Mouse (Mus musculus): ENCODE measurements around the gene Ncor2.

Gene Ncor2

DNA sequence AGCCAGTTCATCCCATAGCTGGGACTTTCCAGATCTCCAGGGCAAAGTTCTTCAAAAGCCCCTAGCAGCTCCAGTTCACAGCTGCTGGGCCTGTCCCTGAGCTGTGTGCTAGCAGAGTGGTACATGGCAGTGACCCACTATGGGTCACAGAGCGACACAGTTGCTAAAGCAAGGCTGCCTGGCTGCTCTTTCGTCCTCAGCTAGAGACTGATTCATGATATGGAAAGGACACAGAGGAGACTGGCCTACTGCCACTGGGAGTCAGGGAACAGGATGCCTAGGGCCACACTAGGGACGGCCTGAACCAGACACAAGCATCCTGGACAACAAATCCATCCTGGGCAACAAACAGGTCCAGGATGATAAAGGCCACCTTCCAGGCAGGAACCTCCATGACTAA is 53.8 kb downstream of the Ncor2 start:
- peak; percentile 54 for DNase-seq

DNA sequence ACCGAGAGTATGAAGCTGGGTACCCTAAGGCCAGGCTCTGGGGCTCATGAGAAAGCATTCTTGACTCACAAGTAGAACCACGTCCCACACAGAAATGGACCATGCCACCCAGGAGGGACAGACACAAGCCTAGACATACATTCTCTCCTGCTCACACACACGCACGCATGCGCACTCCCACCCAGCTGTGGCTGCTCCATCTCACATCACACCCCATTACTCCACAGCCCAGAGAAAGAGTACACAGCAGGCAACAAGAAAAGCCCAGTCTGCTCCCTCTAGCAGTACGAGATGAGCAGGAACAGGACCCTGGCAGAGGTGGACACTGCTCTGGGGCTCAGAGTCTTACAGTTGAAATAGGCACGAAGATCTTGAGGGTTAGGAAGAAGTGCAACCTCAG is 55.0 kb downstream of the Ncor2 start:
- no peak for DNase-seq

DNA sequence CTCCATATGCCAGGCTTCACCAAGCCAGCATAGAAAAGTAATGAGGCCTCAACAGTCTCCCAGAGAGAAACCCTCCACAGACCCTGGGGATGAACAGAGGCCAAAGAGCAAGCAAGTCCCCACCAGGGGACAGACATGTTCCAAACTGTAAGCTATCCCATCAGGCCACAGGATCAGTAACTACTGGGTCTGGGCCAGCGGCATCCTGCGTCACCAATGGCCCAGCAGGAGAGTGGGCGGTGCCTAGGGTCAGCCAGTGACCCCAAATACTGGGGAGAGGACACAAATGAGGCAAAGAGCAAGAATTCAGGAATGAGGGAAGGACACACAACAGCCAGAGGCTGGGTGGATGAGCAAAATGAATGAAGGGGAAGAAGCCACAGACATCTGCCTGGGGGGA is 55.8 kb downstream of the Ncor2 start:
- DNase-seq = peak; percentile 78

GRCm38 (mm10) chr5:125122546-125122945 is 56.5 kb downstream of the Ncor2 start:
- DNase-seq = no peak

- no peak for DNase-seq
Observed at GRCm38 (mm10) chr5:125122049-125122448, 57.0 kb downstream of the Ncor2 start.

GRCm38 (mm10) chr5:125120517-125121303 is 58.3 kb downstream of the Ncor2 start:
- DNase-seq = no peak

- no peak for DNase-seq
Observed at GRCm38 (mm10) chr5:125117238-125117637, 61.8 kb downstream of the Ncor2 start.

- DNase-seq = no peak
Observed at GRCm38 (mm10) chr5:125113029-125113428, 66.0 kb downstream of the Ncor2 start.

GRCm38 (mm10) chr5:125112588-125112987 is 66.4 kb downstream of the Ncor2 start:
- DNase-seq = no peak

GRCm38 (mm10) chr5:125111137-125111536 is 67.9 kb downstream of the Ncor2 start:
- peak; percentile 42 for DNase-seq

DNA sequence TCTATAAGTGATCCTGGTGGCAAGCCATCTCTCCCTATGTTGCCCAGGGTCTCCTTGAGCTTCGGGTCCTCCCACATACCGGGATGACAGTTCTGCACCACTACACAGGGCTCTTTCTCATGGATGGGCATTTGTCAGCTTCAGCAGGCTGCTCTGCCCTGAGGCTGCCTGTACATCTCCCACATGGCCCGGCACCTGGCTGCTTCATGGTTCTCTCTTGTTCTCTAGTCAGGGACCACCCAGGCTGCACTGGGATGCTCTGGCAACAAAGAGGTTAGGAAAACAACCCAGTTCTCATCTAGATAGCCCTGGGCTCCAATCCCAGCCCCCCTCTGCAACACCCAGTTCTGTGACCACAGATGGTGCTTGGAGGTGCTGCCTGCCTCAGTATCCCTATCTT is 68.3 kb downstream of the Ncor2 start:
- DNase-seq = no peak

GRCm38 (mm10) chr5:125110196-125110595 is 68.8 kb downstream of the Ncor2 start:
- no peak for DNase-seq

- peak; percentile 79 for DNase-seq
Observed at GRCm38 (mm10) chr5:125107011-125107651, 71.9 kb downstream of the Ncor2 start.

GRCm38 (mm10) chr5:125106191-125106590 is 72.8 kb downstream of the Ncor2 start:
- peak; percentile 49 for DNase-seq

DNA sequence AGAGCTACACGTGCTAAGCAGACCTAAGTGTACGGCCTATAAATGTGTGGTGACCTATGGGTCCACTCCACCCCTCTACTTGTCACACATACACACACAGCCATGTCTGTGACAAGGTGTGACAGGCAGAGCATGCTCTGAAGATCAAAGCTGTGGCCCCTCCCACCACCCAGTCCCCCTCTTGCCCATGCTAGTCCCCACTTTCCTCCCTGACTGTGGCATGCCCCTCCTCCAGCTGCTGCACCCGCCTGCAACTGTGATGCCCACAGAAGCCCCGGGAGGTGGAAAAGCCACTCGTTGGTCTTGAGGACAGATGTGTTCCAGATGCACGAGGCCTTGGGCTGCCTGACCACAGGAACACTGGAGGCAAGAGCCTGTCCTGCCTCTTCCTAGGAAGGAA is 74.2 kb downstream of the Ncor2 start:
- no peak for DNase-seq

DNA sequence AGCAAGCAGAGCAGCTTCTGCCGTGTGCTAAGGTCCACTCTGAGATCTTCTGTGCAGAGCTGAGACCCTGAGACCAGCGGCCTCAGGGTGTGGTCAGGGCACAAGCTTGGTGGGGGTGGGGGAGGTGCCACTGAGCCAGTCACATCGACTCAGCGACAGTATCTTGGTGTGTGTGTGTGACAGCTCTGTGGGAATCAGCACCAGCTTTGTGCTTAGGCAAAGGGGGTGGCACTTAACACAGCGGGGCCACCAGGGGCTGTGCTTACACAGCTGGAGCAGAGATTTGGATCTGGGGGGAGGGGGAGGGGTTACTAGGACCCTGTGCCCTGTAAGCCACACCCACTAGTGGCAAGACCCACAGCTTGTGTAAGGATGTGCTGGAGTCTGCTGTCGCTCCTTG is 75.6 kb downstream of the Ncor2 start:
- DNase-seq = no peak

GRCm38 (mm10) chr5:125102907-125103306 is 76.1 kb downstream of the Ncor2 start:
- DNase-seq = no peak

DNA sequence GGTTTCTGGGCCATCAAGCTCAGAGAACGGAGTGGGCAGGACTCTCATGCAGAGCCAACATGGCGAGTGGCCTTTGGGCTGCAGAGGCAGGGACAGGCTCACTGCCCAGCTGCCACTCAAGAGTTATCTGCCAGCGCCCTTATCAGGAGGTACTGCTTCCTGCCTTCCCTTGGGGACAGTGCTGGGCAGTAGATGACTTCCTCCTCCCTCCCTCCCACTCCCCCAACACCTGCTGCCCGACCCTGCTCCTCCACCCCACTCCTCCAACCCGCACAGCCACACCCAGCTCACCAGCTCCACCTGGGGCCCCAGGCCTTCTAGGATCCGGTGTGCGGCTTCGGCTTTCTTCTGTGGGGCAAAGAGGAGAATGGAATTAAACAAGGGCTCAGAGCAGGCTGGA is 76.7 kb downstream of the Ncor2 start:
- DNase-seq = no peak

GRCm38 (mm10) chr5:125099785-125100350 is 79.2 kb downstream of the Ncor2 start:
- no peak for DNase-seq

DNA sequence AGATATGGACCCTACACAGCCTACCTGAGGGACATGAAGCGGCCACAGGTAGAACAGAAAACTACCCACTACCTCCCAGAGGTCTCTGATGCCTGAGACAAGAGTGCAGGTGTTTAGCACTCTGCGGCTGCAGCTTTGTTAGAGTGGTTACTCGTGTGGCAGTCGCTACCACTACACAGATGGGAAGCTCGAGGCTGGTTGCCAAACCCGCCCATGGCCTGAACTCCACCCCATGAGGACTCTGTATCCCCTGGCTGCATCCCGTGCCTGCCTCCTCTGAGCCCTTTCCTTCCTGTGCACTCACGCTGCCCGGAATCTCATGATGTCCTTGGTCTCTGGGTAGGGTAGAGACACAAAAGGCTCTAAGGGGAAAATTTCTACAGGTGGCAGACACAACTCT is 80.3 kb downstream of the Ncor2 start:
- DNase-seq = no peak

- no peak for DNase-seq
Observed at GRCm38 (mm10) chr5:125096368-125096767, 82.7 kb downstream of the Ncor2 start.

DNA sequence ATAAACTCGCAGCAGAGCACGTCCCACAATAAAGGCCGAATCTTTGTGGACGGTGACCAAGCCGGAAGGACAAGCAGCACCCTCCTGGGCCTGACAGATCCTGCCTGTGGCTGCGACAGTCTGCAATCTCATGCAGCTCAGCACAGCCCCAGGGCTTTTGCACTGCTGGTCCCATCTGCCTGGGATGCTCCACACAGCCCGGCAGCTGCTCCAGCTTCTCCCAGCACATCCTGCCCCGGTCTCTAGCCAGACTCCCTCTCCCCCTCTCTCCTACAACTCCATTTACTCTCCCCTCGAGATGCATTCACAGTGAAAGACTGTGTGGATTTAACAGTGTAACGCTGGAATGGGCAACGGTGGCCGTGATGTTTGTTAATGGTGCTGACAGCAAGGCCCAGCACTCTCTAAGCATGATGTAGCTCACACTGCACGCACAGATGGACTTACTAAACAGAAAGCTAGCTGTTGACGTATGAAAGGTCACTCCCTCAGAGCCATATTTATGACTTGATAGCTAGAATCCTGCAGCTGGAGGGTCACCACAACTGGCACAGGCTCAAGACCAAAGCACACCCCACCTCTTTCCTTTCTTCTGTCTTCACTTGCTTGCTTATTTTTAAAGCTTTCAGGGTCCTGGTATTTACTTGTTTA is 83.4 kb downstream of the Ncor2 start:
- DNase-seq = no peak

DNA sequence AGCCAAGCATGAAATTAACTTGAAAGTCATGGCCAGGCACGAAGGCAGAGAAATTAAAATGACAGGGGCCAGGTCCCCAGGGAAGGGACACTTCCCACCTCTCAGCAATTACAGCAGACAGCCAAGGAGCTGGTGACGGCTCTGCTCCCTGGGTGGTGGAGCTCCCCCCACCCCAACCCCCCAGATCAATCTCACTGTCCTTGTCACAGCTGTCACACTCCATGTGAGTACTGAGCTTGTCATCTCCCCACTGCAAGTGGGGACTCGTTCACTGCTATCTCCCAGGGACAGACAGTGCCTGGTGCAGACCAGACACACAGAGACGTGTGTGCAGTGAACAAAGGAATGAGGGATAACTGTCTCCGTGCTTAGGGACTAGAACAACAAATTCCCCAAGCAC is 85.2 kb downstream of the Ncor2 start:
- DNase-seq = no peak

- DNase-seq = no peak
Observed at GRCm38 (mm10) chr5:125088076-125088475, 90.9 kb downstream of the Ncor2 start.

Data from kidney, postnatal 14 days (tissue).